Mouse (Mus musculus) ES-E14 (cell line): ENCODE results near the gene Tgm6. TPM values are rescaled to one million over a fixed set of nuclear protein-coding genes. Genes with fewer than 3 reads are reported as not detected.

ENCODE experiments used
- DNase-seq: peaks from one replicate; pipeline ENCODE4 v3.0.0-alpha.2; 2013; ENCODE audit warnings: low read depth, low spot score
- H3K27ac ChIP-seq: 2 replicates; pipeline ENCODE4 v1.5.1; 2012; ENCODE audit warnings: low read depth, mild to moderate bottlenecking, low read length, moderate library complexity, mixed read lengths; ENCODE audit not compliant: poor library complexity, insufficient read depth, severe bottlenecking
- H3K36me3 ChIP-seq: 2 replicates; pipeline ENCODE4 v1.6.1; 2012; ENCODE audit warnings: mild to moderate bottlenecking, low read length, moderate library complexity, mixed read lengths; ENCODE audit not compliant: control insufficient read depth, poor library complexity, insufficient read depth, severe bottlenecking
- H3K4me1 ChIP-seq, 2 experiments: fragments of 150-350 bp in 1 of 2; sonication (generic) in 1 of 2; 2 replicates each; pipeline ENCODE4 v1.6.1; 2012; ENCODE audit warnings: low read length in 2 of 2, mild to moderate bottlenecking in 1 of 2, mixed read lengths in 1 of 2; ENCODE audit not compliant: control insufficient read depth in 2 of 2, insufficient read depth in 2 of 2, poor library complexity in 1 of 2
- H3K4me3 ChIP-seq, 2 experiments: fragments of 150-350 bp in 1 of 2; sonication (generic) in 1 of 2; 2 replicates each; pipeline ENCODE4 v1.5.1; 2012; ENCODE audit warnings: low read length in 2 of 2, low read depth in 1 of 2, mild to moderate bottlenecking in 1 of 2, mixed read lengths in 1 of 2; ENCODE audit not compliant: insufficient read depth in 1 of 2, poor library complexity in 1 of 2, severe bottlenecking in 1 of 2
- H3K9ac ChIP-seq: 2 replicates; pipeline ENCODE4 v1.6.1; 2012; ENCODE audit warnings: low read depth, mild to moderate bottlenecking, low read length, mixed read lengths; ENCODE audit not compliant: poor library complexity, insufficient read depth, severe bottlenecking
- H3K9me3 ChIP-seq: fragments of 150-350 bp; sonication (generic); 2 replicates; pipeline ENCODE4 v1.6.1; 2012; ENCODE audit warnings: low read depth, mild to moderate bottlenecking, low read length; ENCODE audit not compliant: control insufficient read depth, insufficient read depth
- CHD2 ChIP-seq: IDR thresholded peaks from 2 replicates; pipeline ENCODE4 v1.6.1; 2014; ENCODE audit warnings: mild to moderate bottlenecking, low read depth, low read length, inconsistent platforms
- HCFC1 ChIP-seq: IDR thresholded peaks from 2 replicates; pipeline ENCODE4 v1.6.1; 2012; ENCODE audit warnings: low read length, inconsistent platforms, borderline replicate concordance; ENCODE audit not compliant: insufficient read depth
- MAFK ChIP-seq: IDR thresholded peaks from 2 replicates; pipeline ENCODE4 v1.6.1; 2014; ENCODE audit warnings: mild to moderate bottlenecking, low read depth, low read length, inconsistent platforms; ENCODE audit not compliant: insufficient read depth
- ZC3H11A ChIP-seq: IDR thresholded peaks from 2 replicates; pipeline ENCODE4 v1.6.1; 2012; ENCODE audit warnings: low read depth, mild to moderate bottlenecking, inconsistent platforms, low read length, borderline replicate concordance
- ZNF384 ChIP-seq: IDR thresholded peaks from 2 replicates; pipeline ENCODE4 v1.6.1; 2012; ENCODE audit warnings: low read depth, low read length, inconsistent platforms
- in situ Hi-C, 2 experiments: fragments of 600-800 bp; cut with MboI; formaldehyde crosslinking; loops; one replicate each; pipeline ENCODE4 v1.15.1; 2025; ENCODE audit warnings: low sequenced_read_pairs in 2 of 2, inconsistent platforms in 1 of 2; ENCODE audit not compliant: unreplicated experiment in 2 of 2
- total RNA-seq: library from RNA; depleted of rRNA; stranded (reverse); fragments of 300-350 nt; gene quantifications from 2 replicates; pipeline ENCODE4 v1.2.3, GENCODE M21; 2012; rRNA removed

The Tgm6 gene
- total RNA-seq: not detected in 2 replicates

DNA sequence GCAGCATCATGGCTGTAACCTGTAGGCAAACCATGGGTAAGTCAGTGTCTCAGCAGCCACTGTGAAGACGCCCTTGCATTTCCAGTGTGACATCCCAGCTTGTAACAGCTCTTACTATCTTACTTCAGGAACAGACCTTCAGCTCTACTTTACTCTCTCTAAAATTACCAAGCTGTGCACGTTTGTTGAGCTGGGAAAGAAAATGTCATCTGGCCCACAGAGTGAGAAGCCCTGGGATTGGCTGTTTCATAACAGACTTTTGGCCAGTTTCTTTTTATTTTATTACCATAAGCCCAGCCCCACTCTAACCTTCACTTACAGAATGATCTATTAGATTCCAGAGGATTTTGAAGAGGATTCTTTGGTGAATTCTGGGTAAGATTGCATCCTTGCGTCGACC is at the start of gene Tgm6:
Tgm6 (plus strand) TSS at position 301 of the 400 bp plus-strand sequence.
- in situ Hi-C loops: no loop called here
- Histone ChIP-seq H3K4me1 (no peaks in the 10 kb centered on the region), H3K9me3 (no peaks in the 10 kb centered on the region), H3K9ac (no peak within 1 kb of the TSS), H3K36me3 (no peaks in the 10 kb centered on the region), H3K4me3 (no peak within 1 kb of the TSS), H3K27ac (no peak within 1 kb of the TSS)
- no peak for TF ChIP-seq ZC3H11A
- TF ChIP-seq CHD2: no peak
- no peak for TF ChIP-seq ZNF384
- no peak for TF ChIP-seq HCFC1
- no peak for DNase-seq

DNA sequence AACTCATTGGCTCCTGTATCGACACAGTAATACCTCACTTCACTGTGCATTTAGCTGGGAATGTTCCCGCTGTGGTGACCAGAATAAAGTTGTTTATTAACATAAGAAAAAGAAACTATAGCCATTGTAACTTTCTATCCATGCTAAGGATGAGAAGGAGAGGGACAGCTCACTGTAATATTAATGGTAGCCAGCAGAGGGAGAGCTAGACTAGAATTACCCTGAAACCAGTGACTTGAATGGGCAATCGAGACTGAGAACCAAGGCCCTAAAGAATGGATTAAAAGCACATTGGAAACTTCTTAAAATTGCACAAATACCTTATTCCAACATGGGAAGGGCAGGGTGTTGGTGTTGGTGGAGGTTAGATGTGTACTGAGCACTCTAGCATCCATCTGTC is 44.0 kb upstream of the Tgm6 start:
- no peaks in the 10 kb centered on the region for H3K9me3 ChIP-seq
- no peaks in the 10 kb centered on the region for H3K4me1 ChIP-seq
- TF ChIP-seq ZNF384: no peak
- TF ChIP-seq ZC3H11A: peak; percentile 38; the same call in 1 of the 2 replicates
- no peaks in the 10 kb centered on the region for H3K36me3 ChIP-seq
- DNase-seq: peak; percentile 29
- in situ Hi-C loops: no loop called here
- H3K27ac ChIP-seq: no peak overlapping the region
- H3K4me3 ChIP-seq: no peak overlapping the region
- H3K9ac ChIP-seq: no peak overlapping the region

GRCm38 (mm10) chr2:130070396-130070795 is 41.8 kb upstream of the Tgm6 start:
- no peaks in the 10 kb centered on the region for H3K9me3 ChIP-seq
- no peak overlapping the region for H3K27ac ChIP-seq
- no peaks in the 10 kb centered on the region for H3K36me3 ChIP-seq
- no peak for DNase-seq
- in situ Hi-C loops: loop anchor here in 1 of 2 experiments (10.0 kb wide), 1 partner anchor 174 kb away; no protein-coding TSS in a partner anchor
- no peak overlapping the region for H3K9ac ChIP-seq
- H3K4me3 ChIP-seq: no peak overlapping the region
- TF ChIP-seq MAFK (no peak), HCFC1 (no peak), CHD2 (no peak), ZC3H11A (no peak), ZNF384 (no peak)
- H3K4me1 ChIP-seq: no peaks in the 10 kb centered on the region

DNA sequence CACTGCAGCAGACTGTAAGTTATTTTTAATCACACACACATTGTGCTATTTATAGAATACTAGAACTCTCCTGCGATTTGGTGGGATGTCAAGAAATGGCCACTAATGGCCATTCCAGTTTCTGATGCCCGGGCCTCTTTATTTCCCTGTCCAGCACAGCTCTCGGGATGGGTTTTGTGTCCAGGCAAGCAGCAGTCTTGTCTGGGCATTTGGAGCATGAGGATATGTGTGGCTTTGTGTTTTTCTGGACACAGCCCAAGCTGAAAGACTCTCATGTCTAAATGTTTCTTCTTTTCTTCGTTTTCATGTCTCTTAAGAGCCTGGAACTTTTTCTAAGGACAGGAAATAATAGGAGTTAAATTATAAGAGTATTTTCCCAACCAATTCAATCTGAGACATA is 588 bp downstream of the Tgm6 start:
- no peak for TF ChIP-seq ZNF384
- no peak for TF ChIP-seq HCFC1
- TF ChIP-seq ZC3H11A: no peak
- no peak for TF ChIP-seq CHD2
- TF ChIP-seq MAFK: no peak
- Histone ChIP-seq H3K36me3 (no peaks in the 10 kb centered on the region), H3K9me3 (no peaks in the 10 kb centered on the region), H3K4me3 (no peak overlapping the region), H3K27ac (no peak overlapping the region), H3K9ac (no peak overlapping the region), H3K4me1 (no peaks in the 10 kb centered on the region)
- in situ Hi-C loops: no loop called here
- DNase-seq: no peak

- in situ Hi-C loops: no loop called here
Observed at GRCm38 (mm10) chr2:130113379-130113778, 1.2 kb downstream of the Tgm6 start.

More at GRCm38 (mm10) chr2:130113379-130113778, 1.2 kb downstream of the Tgm6 start:
- no peaks in the 10 kb centered on the region for H3K9me3 ChIP-seq
- no peaks in the 10 kb centered on the region for H3K4me1 ChIP-seq
- TF ChIP-seq HCFC1: no peak
- TF ChIP-seq ZNF384: no peak
- no peak for TF ChIP-seq MAFK
- no peak for TF ChIP-seq ZC3H11A
- no peak overlapping the region for H3K27ac ChIP-seq
- H3K4me3 ChIP-seq: no peak overlapping the region
- no peaks in the 10 kb centered on the region for H3K36me3 ChIP-seq
- DNase-seq: no peak
- H3K9ac ChIP-seq: no peak overlapping the region
